Mouse (Mus musculus): Measurements from ENCODE around the gene Prkrip1.
A peak's percentile ranks its signal among the peaks of the same experiment; 100 is the strongest.

- TF ChIP-seq POLR2A (IDR thresholded peaks at IDR 0.05; ENCODE audit: insufficient read depth, low read length) (peak; percentile 46), CTCF (IDR thresholded peaks at IDR 0.05; ENCODE audit: low read depth, low read length) (no peak)
Observed at GRCm38 (mm10) chr5:136198474-136199391, at the start of gene Prkrip1.

Data from ES-Bruce4 (cell line).